Mouse (Mus musculus) left cerebral cortex, adult 2 months (tissue): Measurements from ENCODE around the gene Cfi. TPM values are rescaled to one million over a fixed set of nuclear protein-coding genes. Genes with fewer than 3 reads are reported as not detected.

ENCODE experiments used
- DNase-seq, 2 experiments: peaks; one replicate each; pipeline ENCODE4 v3.0.0; 2021 to 2022; ENCODE audit warnings: low spot score in 2 of 2, mixed read lengths in 1 of 2; ENCODE audit errors: extremely low spot score in 1 of 2
- H3K27ac ChIP-seq: fragments of 200-600 bp; 2 replicates; pipeline ENCODE4 v1.8.1; 2022
- H3K4me3 ChIP-seq: fragments of 200-600 bp; 2 replicates; pipeline ENCODE4 v1.8.1; 2022
- CTCF ChIP-seq: fragments of 200-600 bp; IDR thresholded peaks from 2 replicates; pipeline ENCODE4 v1.8.1; 2022; ENCODE audit warnings: antibody characterized with exemption, mild to moderate bottlenecking, moderate library complexity
- intact Hi-C: fragments of 180-260 bp; cut with DNase I; formaldehyde crosslinking; loops from one replicate; pipeline ENCODE4 v1.15.1; 2025
- total RNA-seq, 2 experiments: library from RNA; stranded (reverse); gene quantifications; 2 replicates each; pipeline ENCODE4 v1.2.3; 2021

Cfi gene
- total RNA-seq, 2 experiments from 2014 or later, result not detected

GRCm38 (mm10) chr3:129827691-129828090, 8.0 kb upstream of the Cfi start:
- H3K27ac ChIP-seq, result no peak overlapping the region
- no peak for TF ChIP-seq CTCF
- intact Hi-C loops, result loop anchor here (5.0 kb wide), 1 partner anchor 100 kb away; no protein-coding TSS in a partner anchor
- no peak for DNase-seq
- H3K4me3 ChIP-seq, result no peak overlapping the region

- H3K27ac ChIP-seq, result peak overlapping the region; percentile 90
- TF ChIP-seq CTCF, result no peak
- peak overlapping the region; percentile 98 for H3K4me3 ChIP-seq
- intact Hi-C loops, result loop anchor here (1.0 to 2.0 kb wide), 2 partner anchors 48 to 230 kb away; partner anchors contain the start of genes Pla2g12a and Sec24b
- peak in 1 of 2 experiments; percentile 42 for DNase-seq
Observed at GRCm38 (mm10) chr3:129830626-129831025, 5.1 kb upstream of the Cfi start.

DNA sequence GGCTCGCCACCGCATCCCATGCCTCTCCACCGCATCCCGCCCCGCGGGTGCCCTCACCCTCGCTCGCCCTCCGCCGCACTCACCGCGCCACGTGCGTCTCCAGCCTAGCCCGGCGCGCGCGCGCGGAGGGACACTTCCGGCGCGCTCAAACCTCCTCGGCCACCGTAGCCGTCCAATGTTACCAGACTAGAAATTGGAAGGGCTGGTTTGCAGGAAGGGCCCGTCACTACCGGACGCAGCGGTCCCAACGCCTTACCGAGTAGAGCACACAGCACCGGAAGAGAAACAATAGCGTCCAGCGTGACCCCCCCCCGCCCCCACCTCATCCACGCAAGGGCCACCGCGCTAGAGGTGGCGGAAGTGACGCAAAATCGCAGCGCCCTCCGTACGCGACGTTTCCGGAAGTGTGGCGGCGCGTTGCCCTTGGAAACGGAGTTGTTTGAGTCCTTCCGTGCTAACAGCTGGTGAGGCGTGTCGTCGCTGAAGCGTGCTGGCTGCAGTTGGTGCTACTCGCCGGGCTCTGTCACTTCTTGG, 4.6 kb upstream of the Cfi start, which contains the start of gene Gar1:
Gar1 (minus strand) TSS at position 362 of the 534 bp plus-strand sequence.
- peak; percentile 96 for DNase-seq
- TF ChIP-seq CTCF, result no peak
- intact Hi-C loops, result loop anchor here (1.0 to 2.0 kb wide), 2 partner anchors 47 to 230 kb away; partner anchors contain the start of genes Pla2g12a and Sec24b
- Histone ChIP-seq H3K4me3 (peak within 1 kb of the TSS; percentile 98), H3K27ac (peak within 1 kb of the TSS; percentile 90)

DNA sequence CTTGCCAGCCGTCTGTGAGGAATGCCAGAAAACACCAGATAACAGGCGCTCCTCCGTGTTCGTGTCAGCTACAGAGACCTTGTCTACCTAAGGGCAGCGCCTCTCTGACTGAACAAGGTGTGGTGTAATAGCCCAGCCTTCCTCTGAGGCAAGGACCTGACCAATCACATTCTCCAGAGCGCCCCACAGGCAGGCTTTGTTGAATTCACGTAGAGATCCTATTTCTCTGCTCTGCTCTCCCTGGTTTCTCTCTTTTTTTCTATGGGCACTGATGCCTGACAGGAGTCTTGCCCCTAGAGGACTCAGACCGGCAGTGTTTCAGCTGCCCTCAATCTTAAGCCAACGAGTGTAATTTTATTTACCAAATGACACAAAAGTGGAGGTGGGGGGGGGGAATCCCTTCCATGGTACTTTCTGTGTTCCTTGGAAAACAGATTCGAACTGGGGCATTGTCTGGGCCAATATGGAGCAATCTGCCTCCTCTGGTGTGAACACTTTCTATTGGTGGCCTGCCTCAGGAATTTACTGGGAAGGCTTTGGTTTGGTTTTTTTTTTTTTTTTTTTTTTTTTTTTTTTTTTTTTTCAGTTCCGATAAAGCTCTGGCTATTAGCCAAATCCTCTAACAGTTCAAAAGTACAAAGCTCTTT, 490 bp downstream of the Cfi start:
- Histone ChIP-seq H3K4me3 (no peak overlapping the region), H3K27ac (no peak overlapping the region)
- TF ChIP-seq CTCF, result no peak
- intact Hi-C loops, result no loop called here
- DNase-seq, result no peak

DNA sequence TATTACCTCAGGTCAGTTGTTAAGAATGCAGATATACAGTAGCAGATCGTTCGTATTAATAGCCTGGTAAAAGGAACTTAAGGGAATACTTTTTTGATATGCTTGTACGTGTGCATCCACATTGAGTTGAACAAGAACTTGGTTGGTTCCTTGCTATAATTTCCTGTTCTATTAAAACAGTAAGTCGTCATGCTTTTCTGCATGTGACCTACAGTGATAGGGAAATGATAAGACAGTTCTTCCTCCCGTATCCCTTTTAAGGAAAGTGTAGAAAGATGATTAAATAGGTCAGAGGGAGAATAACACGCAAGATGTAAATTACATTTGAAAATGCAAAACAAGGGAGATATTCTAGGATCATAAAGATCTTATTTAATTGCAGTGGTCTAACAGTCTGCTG, 1.3 kb downstream of the Cfi start:
- no peak for TF ChIP-seq CTCF
- Histone ChIP-seq H3K4me3 (no peak overlapping the region), H3K27ac (no peak overlapping the region)
- no peak for DNase-seq
- intact Hi-C loops, result no loop called here

DNA sequence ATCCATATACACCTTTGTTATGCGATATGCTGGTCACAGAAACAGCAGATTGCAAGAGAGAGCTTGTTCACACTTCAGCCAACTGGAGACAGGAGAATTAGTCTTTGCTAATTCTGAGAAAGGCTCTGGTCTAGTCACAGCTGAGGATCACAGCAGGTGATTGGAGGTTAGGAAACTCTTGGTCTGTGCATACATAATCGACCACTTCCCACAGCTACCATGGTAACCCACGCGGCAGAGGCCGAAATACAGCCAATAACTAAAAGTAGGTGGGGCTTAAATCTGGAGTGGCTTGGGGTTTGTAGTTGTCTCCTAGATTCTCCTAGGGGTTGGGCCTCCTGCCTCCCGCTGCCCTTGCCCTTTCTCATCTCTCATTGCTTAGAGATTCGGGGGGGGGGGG, 2.3 kb downstream of the Cfi start:
- H3K4me3 ChIP-seq, result no peak overlapping the region
- intact Hi-C loops, result no loop called here
- TF ChIP-seq CTCF, result no peak
- H3K27ac ChIP-seq, result no peak overlapping the region
- no peak for DNase-seq

- intact Hi-C loops, result no loop called here
- TF ChIP-seq CTCF, result no peak
- Histone ChIP-seq H3K27ac (no peak overlapping the region), H3K4me3 (no peak overlapping the region)
- no peak for DNase-seq
Observed at GRCm38 (mm10) chr3:129845868-129846267, 10.2 kb downstream of the Cfi start.

DNA sequence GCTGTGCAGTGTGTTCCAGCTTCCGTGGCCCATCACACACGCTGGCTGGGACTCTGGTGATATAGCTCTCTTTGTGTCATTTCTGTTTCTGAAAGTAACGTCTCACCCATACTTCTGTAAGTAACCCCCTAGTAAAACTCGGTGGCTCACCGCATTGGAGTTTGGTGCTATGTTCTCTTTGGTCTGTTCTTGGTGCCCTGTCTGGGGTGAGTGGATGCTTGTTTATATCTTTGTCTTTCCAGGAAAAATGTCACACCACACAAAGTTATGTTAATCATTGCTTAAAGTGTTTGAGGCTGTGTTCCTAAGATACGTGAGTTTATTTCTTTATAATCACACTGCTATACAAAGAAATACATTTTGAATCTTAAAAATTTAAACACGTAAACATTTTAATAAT, 11.2 kb downstream of the Cfi start:
- no peak for TF ChIP-seq CTCF
- intact Hi-C loops, result no loop called here
- no peak overlapping the region for H3K27ac ChIP-seq

GRCm38 (mm10) chr3:129862592-129862991, 26.9 kb downstream of the Cfi start:
- TF ChIP-seq CTCF, result no peak
- H3K4me3 ChIP-seq, result no peak overlapping the region
- intact Hi-C loops, result loop anchor here (5.0 kb wide), 1 partner anchor 215 kb away; no protein-coding TSS in a partner anchor
- no peak for DNase-seq
- no peak overlapping the region for H3K27ac ChIP-seq

More for the DNA sequence above, 11.2 kb downstream of the Cfi start:
- no peak for DNase-seq
- H3K4me3 ChIP-seq, result no peak overlapping the region

DNA sequence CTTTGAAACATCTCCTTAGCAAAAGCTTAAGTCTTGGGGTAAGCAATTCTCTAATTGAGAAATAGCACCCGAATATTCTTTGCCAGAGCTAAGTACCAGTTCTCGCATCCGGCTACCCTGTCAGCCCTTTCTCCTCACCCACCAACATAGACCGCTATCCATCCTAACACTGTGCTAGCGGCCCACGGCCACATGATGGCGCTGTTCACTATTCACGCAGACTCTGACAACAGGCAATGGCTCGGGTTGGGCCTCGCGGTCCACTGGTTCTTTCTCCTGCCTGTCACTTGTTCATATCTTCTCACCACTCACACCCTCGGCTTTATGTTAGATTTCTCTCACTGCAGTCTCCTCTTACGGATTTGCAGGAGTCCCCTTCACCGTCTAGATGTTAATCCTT, 28.0 kb downstream of the Cfi start:
- Histone ChIP-seq H3K27ac (no peak overlapping the region), H3K4me3 (no peak overlapping the region)
- peak; percentile 58 for TF ChIP-seq CTCF
- DNase-seq, result peak; percentile 15 to 18
- intact Hi-C loops, result loop anchor here (5.0 kb wide), 1 partner anchor 214 kb away; no protein-coding TSS in a partner anchor

DNA sequence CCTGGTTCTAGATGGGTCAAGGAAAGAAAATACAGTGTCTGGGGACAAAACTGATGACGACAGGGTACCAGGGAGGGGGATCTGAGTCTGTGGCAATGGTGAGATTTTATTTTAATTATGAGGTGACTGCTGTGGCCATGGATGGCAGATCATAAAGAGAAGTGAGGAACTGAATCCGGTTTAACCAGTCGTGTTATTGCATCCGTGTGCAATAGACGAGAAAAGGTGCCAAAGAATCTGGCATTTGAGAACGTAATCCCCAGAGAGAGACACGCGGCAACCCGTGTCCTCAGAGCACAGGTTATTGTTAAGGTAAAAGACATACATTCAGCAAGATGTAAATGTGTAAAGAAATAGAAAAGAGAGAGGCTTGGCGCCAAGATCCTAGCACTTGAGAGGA, 41.6 kb downstream of the Cfi start:
- no peak for TF ChIP-seq CTCF
- Histone ChIP-seq H3K4me3 (no peak overlapping the region), H3K27ac (no peak overlapping the region)
- intact Hi-C loops, result loop anchor here (5.0 kb wide), 1 partner anchor 185 kb away; the partner anchor contains the start of gene Sec24b
- no peak for DNase-seq

DNA sequence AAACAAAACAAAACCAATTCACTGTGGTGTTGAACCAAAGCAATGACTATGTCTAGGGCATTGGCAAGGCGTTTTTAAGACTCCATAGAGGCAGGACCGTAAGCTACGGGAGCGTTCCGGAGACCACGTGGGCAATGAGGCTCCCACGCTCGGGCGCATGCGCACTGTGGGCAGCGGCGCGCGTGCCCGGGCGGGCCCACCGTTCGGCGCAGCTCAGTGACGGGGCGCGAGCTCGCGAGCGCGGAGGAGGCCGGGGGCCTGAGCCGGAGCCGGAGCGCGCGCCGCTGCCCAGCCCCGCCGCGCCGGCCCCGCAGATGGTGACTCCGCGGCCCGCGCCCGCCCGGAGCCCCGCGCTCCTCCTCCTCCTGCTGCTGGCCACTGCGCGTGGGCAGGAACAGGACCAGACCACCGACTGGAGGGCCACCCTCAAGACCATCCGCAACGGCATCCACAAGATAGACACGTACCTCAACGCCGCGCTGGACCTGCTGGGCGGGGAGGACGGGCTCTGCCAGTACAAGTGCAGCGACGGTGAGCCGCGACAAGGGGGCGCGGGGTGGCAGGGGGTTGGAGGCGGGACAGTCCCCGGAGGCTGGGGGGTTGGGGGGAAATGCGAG, 42.8 kb downstream of the Cfi start, which contains the start of gene Pla2g12a:
Pla2g12a (plus strand) TSS at position 202 of the 617 bp plus-strand sequence.
- H3K4me3 ChIP-seq, result peak within 1 kb of the TSS; percentile 82
- intact Hi-C loops, result loop anchor here (1.0 to 5.0 kb wide), 2 partner anchors 47 to 184 kb away; partner anchors contain the start of genes Gar1 and Sec24b
- peak within 1 kb of the TSS; percentile 87 for H3K27ac ChIP-seq
- peak; percentile 2 for TF ChIP-seq CTCF
- peak; percentile 94 to 97 for DNase-seq
